Mouse (Mus musculus) thymus, postnatal 0 days (tissue): ENCODE measurements at regions not wholly inside any gene's neighbourhood (a gene's known extent, or its start where the extent isn't known, plus 50 kb on each side); places are given as distances from the start of the nearest gene placed in this dataset.

ENCODE experiments used
- DNase-seq: peaks from one replicate; pipeline ENCODE4 v3.0.0-alpha.2; 2015; ENCODE audit warnings: low spot score

- DNase-seq, result peak; percentile 8
Observed at GRCm38 (mm10) chr16:5307249-5307605, 51.4 kb upstream of the Eef2kmt start.

- DNase-seq, result peak; percentile 77
Observed at GRCm38 (mm10) chr16:5306588-5307248, 50.9 kb upstream of the Eef2kmt start.
